Mouse (Mus musculus): ENCODE measurements around the gene Btbd9.
A peak's percentile ranks its signal among the peaks of the same experiment; 100 is the strongest.

The Btbd9 gene

DNA sequence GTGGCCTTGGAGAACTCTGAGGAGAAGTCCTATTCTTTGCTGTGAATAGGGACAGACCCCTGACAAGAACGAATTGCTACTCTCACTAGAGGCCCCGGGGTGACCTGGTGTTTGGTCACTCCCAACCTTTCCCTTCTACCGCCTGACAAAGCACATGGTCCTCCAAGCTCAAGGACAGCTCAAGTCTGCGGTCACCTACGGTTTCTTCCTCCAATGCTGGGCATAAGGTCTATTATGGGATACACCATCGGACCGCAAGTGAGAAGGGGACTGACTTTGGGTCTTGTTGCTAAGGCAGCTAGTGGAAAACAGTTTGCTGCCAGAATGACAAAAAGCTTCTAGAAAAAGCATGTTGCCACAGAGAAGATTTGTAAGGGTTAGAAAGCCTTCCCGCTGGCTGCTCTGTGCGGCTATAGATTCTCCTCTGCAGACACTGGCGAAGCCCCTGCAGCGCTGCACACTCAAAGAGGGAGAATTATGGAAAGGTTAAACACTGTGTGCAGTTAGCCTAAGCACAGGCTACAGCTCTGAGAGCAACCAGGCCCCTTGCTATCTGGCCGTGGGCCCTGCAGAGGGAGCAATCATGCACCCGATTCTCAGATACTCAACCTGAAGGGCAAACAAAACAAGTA is 235.7 kb downstream of the Btbd9 start:
- DNase-seq (ENCODE audit: extremely low read depth, low read depth) = no peak

DNA sequence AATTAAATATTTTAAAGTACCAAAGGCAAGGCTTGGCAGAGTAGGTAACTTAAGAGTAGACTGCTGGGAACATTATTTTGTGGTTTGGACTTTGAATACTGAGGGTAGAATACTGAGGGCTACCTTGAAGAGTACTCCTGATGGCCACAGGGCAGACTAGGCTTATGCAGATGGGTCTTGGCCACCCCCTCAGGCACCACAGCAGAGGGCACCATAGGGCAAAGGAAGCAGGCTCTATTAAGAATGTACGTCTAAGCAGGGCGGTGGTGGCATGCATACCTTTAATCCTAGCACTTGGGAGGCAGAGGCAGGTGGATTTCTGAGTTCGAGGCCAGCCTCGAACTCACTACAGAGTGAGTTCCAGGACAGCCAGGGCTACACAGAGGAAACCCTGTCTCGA is 237.0 kb downstream of the Btbd9 start:
- DNase-seq (ENCODE audit: extremely low read depth, low read depth) = no peak

DNA sequence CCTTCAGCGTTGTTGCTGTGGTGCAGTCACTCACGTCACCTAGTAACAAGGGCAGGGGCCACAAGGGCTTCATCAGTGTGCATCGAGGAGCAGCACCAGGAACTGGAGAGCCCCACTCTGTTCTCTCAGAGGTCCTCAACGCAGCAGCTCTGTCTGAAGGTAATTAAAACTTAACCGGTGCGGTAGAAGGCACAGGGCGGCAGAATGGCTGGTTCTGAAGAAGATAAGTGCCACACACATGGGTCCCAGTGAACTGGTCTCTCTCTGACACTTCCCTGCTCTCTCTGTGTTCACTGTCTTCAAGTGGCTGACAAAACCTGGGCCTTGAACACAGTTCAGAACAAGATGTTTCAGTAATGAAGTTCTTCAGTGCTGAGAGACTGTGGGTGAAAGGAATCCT is 239.5 kb downstream of the Btbd9 start:
- DNase-seq (ENCODE audit: extremely low read depth, low read depth) = no peak

DNA sequence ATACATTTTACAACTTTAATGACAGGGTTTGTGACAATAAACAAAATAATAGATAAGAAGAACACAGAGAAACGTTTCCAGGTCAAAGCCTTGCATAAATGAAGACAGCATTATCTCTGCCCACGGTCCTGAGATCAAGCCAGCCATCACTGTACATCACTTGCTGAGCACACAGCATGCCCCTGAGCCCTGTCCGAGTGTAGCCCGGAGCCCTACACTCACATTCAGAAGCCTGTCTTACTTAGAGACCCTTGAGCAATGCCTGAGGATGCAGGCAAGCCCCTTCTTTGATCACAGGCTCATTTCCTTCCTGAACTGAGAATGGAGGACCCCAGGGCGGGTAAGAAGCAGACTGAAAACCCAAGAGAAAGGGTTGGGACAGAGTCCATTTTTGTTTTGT is 240.0 kb downstream of the Btbd9 start:
- DNase-seq (ENCODE audit: extremely low read depth, low read depth) = no peak

DNA sequence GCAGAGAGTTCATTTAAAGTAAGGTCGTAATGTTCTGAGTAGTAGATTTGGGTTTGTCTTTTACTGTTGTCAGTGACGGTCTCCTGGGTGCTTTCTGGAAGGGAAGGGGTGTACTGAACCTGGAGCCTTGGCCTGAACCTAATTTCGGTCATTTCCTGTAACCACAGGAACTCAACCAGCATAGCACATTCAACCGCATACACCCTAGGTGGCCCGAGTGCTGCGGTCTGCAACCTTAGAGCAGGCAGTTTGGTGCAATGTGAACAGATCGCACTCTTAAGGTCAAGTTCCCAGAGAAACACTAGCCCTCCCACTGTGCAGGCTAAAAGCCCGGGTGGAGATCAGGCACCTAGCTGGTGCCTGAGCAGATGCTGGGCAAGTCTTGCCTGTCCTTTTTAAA is 240.5 kb downstream of the Btbd9 start:
- DNase-seq (ENCODE audit: extremely low read depth, low read depth) = no peak

DNA sequence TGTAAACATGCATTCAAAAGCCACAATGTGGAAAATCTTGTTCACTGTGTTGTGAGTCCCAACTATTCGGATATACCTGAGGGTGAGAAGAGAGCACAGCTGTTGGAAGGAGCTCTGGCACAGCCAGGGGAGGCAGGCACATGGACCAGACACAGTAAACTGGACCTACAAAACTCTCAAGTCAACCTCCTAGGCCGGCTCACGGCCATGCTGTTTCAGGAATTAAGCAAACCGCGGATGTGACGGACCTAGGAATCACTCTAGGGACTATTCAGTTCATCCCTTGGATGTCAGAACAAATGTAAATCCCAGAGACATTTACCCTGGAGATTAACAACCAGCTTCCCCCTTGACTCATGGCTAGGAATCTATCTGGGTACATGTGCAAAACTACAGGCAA is 242.0 kb downstream of the Btbd9 start:
- no peak for DNase-seq (ENCODE audit: extremely low read depth, low read depth)

DNA sequence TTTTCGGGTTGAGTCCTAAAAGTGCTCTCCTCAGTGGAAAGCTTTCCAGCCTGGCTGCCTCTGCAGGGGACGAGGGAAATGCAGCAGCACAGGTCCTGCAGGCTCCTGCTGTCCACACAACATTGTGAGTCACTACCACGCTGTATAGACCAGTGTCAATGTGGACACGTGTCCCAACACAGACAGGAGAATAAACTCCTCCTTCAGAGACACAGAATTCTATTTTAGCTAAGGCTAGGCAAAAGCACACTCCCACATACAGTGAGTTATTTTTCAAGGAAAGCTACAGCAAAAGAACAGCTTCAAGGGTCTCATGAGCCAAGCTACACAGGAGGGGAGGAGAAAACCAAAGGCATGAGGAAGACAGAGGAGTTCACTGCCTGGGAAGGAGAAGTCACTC is 243.2 kb downstream of the Btbd9 start:
- no peak for DNase-seq (ENCODE audit: extremely low read depth, low read depth)

DNA sequence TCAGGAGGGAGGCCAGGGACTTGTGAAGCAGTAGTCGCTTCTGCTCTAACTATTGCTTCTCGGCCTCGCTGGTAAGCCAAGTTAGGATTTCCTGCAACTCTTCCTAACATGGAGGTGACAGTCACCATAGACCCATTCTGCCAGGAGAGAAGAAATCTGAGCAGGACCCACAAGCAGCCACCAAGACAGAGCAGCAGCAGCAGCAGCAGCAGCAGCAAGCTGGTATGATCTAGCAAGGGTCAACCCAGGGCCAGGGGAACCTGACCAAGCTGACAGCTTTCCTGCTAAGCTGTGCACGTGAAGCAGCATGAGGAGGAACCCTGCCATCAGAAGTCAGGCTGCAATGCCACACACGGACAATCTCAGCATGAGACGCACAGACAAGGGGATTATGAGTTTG is 244.9 kb downstream of the Btbd9 start:
- DNase-seq (ENCODE audit: extremely low read depth, low read depth) = no peak

DNA sequence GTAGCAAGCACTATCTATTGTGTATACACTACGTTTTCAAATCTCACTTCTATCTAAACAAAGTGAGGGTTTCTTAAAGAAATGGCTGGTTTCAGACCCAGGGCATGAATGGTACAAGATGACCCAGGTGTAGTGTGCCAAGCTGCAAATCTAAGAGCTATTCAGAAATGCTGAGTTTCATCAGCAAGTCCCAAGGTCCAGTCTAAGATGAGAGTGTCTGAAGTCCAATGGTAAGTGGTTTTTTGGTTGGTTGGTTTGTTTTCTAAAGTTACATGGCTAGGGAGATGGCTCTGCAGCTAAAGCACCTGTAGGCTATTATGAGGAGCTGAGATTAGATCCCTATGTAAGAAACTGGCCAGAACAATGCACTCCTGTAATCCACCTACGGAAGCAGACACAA is 246.8 kb downstream of the Btbd9 start:
- no peak for DNase-seq (ENCODE audit: extremely low read depth, low read depth)

DNA sequence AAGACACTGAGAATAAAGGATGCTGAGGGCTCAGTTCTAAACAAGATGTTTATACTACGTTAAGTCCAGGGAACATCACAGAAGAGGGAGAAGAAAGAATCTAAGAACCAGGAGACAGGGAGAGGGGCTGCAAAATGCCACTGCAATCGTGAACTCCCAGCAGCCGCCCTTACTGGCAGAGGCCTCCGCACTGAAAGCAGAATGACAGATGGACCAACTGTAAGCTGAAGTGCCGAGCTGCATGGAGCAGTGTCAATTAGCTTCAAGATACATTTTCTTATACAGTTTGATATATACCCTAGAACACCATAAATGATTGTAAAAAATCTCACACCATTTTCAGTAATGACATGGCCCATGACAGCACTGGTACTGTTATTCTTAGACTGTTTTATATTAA is 247.4 kb downstream of the Btbd9 start:
- no peak for DNase-seq (ENCODE audit: extremely low read depth, low read depth)

DNA sequence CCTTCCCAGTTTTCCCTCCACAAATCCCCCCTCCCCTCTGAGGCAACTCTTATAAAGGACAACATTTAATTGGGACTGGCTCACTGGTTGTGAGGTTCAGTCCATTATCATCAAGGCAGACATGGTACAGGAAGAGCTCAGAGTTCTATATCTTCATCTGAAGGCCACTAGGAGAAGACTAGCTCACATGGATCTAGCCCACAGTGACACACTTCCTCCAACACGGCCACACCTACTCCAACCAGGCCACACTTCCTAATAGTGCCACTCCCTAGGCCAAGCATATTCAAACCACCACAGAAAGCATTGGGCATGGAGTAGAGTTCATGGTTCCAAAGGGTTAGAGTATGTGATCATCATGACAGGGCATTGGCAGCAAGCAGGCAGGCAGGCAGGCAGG is 249.4 kb downstream of the Btbd9 start:
- peak; percentile 26 for DNase-seq (ENCODE audit: extremely low read depth, low read depth)

DNA sequence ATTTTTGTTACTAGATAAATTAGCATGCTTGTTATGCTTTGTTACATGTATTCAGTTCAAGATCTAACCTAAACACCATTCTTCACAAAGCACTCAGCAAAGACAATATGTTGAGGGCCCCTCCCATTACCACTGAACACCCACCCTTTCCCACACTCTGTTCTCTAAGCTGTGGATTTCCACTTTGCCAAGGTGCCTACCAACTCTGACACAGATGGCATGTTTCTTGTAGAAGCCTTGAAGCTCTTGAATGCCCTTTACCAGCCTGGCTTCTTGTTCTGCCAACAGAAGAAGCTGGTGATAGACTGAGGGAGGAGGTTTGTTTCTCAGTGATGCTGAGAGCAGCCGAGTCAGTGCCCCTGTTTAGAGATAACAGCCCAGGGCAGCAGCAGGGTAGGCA is 256.0 kb downstream of the Btbd9 start:
- DNase-seq (ENCODE audit: extremely low read depth, low read depth) = no peak

DNA sequence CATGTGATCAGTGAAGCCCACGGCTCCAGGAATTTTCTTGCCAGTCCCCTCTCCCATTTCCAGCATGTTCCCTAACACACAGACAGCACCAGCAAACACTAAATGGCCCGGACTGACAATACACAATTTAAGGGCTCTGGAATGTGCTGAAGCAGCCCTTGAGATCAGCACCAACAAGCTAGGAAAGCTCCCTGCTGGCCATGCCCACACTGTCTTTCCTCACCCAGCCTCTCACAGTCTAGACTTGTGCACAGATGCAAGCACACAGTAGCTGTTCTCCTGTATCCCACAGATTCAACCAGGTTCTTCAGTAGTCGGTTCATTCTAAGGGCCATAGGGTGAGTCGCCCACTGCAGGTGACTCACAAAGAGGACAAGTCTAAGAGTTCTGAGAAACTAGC is 263.6 kb downstream of the Btbd9 start:
- DNase-seq (ENCODE audit: extremely low read depth, low read depth) = no peak

DNA sequence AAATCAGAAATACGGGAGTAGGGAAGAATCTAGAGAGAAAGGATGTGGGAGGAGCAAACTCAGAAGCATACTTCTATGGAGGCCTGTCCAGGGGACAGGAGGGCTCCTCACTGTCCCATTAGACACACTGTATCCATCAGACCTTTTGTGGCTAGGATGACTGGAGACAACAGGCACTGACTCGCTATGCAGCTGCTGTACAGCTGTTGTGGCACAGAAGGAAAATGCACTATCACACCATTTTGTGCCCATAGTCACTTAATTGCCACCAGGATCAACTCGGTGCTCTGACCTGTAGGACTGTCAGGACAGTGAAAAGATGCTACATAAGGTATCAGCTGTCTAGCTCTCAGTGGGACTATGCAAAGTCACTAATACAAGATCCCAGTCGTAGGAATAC is 266.7 kb downstream of the Btbd9 start:
- DNase-seq (ENCODE audit: extremely low read depth, low read depth) = no peak

DNA sequence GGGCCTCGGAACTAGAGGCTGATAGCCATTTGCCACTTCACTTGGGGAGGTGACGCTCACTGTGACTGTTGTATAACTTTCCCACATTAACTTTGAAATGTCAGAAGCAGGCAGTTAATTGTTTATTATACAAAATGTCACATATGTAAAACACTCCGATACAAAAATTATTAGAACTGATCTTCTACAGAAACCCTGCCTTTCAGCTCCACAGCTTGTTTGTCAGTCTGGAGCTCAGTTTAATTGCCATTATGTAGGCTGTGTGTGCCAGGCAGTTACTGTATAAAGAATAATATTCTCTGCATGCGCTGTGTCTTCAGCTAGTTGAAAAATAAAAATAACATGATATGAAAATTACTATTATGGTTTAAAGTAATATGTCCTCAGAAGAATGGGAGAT is 267.4 kb downstream of the Btbd9 start:
- no peak for DNase-seq (ENCODE audit: extremely low read depth, low read depth)

DNA sequence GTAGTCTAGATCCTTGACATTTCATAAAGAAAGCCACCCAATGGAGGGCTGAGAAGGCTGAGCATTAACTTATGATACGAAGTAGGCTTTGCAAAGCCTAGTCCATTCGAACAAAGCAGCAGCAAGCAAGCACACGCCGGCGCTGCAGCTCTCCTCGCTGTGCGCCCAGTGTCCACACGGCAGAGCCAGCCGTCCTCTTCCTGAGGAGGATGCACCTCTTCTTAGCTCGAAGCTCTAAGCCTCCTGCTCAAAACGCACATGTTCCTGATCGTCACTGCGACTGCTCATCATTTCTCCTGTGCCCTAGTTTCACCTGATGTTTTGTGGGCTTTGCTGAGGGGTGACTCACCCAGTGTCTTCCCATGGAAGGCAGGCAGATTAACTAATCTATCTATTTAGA is 268.0 kb downstream of the Btbd9 start:
- no peak for DNase-seq (ENCODE audit: extremely low read depth, low read depth)

DNA sequence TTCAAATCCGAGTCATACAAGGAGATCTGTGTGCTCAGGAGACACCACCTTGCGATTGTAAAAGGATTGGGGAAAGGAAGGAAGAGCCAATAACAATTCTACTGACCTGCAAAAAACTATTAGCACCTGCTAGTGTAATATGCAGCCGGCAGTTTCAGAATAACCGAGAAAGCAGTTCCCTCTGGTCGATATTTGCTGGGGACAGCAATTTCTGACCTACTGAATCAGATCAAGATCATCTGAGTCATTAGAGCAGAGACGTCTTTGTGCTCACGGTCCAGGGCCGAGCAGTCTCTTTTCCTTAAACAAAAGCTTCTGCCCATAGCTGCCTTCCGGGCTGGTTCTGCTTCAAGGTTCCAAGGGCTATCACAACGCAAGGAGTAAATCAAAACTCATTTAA is 269.1 kb downstream of the Btbd9 start:
- DNase-seq (ENCODE audit: extremely low read depth, low read depth) = no peak

DNA sequence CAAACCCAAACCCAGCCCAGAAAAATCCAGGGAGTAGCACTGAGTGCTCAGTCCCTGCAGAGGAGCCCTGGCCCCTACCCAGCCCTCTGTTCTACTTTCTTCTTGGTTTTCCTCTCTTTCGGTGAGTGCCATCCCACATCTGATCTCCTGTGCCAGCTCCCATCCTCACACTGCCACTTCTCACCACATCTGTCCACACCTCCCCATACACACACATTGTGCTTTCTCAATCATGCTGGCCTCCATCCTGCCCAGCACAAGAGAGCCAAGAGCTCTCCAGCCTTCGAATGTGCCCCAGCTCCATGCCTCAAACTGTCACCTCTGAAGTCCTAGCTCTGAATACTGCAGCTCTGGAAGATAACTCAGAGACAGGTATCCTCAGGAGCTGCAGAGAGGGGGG is 271.5 kb downstream of the Btbd9 start:
- DNase-seq (ENCODE audit: extremely low read depth, low read depth) = no peak

DNA sequence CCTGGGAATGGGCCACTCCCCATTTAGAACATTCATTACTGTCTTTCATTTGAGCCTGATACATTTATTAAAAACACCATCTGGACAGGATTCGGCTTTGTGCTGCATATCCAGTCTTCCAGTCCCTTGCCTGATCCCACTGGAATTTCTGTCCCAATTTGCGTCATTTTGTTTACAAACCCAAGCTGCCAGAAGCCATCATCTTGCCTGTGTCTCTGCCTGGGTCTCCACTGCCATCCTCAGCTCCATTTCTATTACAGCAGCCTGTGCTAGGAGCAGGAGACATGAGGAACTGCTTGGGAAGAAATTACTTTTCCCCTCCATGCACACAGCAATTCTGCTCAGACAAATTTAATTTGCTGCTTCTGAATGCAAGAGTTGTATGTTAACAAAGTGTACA is 274.9 kb downstream of the Btbd9 start:
- no peak for DNase-seq (ENCODE audit: extremely low read depth, low read depth)

DNA sequence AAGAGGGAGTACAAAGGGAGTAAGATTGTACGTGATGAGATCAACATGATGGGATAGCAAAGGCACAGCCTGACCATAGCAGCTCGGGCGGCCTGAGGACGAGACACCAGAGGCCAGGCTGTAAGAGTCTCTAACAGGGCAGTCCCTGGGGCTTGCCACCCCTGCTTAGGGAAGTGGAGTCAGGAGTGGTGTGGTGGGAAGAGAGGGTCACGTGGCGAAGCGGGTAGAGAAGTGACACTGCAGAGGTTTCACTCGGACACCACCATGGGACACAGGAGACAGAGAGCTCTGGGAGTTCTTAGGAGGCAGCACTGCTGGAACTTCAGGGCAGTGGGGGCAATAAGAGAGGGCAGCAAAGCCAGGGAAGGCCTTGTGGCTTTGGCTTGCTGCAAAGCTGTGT is 278.9 kb downstream of the Btbd9 start:
- DNase-seq (ENCODE audit: extremely low read depth, low read depth) = no peak

DNA sequence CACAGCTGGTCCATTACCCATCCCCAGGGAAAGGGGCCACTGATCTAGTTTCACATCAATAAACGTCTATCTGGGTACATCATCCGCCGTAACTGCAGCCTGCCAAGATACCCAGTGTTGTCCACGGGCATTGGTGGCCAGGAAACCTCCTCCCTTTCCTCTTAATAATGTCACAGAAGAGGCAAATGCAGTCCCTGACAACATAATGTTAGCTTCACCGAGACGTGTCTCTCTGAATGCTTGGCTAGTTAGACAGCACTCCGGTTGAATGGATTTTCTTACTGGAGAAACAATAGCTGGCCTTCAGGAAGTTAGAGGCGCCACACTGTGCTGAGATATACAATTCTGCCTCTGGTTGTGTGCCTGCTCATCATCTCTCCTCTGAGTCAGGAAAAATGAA is 280.2 kb downstream of the Btbd9 start:
- no peak for DNase-seq (ENCODE audit: extremely low read depth, low read depth)

DNA sequence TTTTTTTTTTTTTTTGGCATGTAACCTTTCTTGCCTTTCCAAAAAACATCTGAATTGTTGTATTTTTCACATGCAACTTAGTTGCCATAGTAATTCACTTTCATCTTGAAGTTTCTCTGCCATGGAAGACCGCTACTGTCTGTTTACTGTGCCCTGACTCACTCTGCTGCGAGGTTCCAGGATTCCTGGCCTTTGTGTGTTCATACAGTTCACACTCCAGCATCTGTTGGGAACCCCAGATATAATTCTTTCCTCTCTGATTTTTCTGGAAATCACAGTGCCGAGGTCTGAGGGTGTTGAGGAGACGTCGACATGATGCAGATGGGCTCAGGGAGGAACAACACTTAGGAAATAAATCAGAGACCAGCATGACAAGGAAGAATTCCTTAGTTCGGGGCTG is 283.6 kb downstream of the Btbd9 start:
- DNase-seq (ENCODE audit: extremely low read depth, low read depth) = no peak

DNA sequence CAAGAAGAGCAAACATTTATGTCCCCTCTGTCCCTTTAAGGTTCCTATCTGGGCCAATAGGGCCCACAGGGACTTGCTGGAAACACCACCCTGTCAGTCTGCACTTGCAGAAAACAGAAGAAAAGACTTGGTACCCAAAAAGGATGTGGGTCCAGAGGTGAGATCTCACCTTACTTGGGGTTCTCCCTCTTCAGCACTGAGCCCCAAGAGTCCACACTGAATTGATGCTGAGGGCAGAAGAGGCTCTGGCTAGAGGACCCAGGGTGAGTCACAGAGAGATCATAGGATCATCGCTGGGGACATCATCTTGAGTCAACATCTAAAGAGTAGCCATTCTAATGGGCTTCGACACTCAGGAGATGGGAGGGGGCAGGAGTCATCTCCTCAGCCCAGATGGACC is 290.6 kb downstream of the Btbd9 start:
- no peak for DNase-seq (ENCODE audit: extremely low read depth, low read depth)

DNA sequence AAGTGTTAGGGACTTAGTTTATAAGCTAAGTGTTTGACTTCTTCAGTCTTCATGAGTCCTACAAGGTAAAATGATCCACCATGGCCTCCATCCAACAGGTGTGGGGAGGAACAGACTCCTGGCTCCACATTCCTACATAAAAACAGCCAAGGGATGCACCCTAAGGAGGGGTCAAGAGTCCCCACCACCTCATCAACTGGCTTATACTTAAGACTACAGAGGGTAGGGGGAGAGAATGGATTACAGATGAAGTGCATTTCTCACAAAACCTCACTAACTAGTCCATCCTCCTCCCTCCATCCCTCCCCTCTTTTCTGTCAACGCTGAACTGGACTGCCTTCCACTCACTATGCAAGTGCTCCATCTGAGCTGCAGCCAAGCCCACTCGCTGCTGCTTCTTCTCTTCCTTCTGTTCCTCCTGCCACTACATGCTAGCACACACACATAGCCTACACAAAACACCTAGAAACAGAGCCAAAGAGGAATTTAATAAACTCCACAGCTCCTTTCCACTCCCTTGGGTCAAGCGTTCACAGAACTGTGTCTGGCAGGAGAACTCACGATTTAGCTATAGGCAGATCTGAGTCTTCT is 292.7 kb downstream of the Btbd9 start:
- DNase-seq (ENCODE audit: extremely low read depth, low read depth) = no peak

All from MEL-GATA-1-ER (cell line).